Mouse (Mus musculus) limb, embryonic 10.5 days (tissue): Measurements from ENCODE around the gene Gm20431. TPM values are rescaled to one million over a fixed set of nuclear protein-coding genes. Genes with fewer than 3 reads are reported as not detected.

Experiments used
- DNase-seq: peaks from one replicate; pipeline ENCODE4 v3.0.0-alpha.2; 2017; ENCODE audit warnings: low spot score
- H3K27ac ChIP-seq: fragments of 300-500 bp; sonication (generic); 2 replicates; pipeline ENCODE4 v1.5.1; 2016; ENCODE audit warnings: mild to moderate bottlenecking
- H3K27me3 ChIP-seq: fragments of 300-500 bp; sonication (generic); 2 replicates; pipeline ENCODE4 v1.6.1; 2016; ENCODE audit warnings: low read depth, mild to moderate bottlenecking; ENCODE audit not compliant: poor library complexity, severe bottlenecking
- H3K36me3 ChIP-seq: fragments of 300-500 bp; sonication (generic); 2 replicates; pipeline ENCODE4 v1.6.1; 2016; ENCODE audit warnings: mild to moderate bottlenecking, moderate library complexity
- H3K4me1 ChIP-seq: fragments of 300-500 bp; sonication (generic); 2 replicates; pipeline ENCODE4 v1.6.1; 2016
- H3K4me3 ChIP-seq: fragments of 300-500 bp; sonication (generic); 2 replicates; pipeline ENCODE4 v1.5.1; 2016; ENCODE audit warnings: mild to moderate bottlenecking, moderate library complexity
- H3K9me3 ChIP-seq: fragments of 300-500 bp; sonication (generic); replicated peaks from 2 replicates; pipeline ENCODE4 v1.6.1; 2016; ENCODE audit warnings: mild to moderate bottlenecking
- WGBS: fragments of 180-500 bp; shearing (Covaris S2); methylation state at CpG from one replicate; pipeline ENCODE4 v1.1.7; 2016; 5-methylcytosine and 5-hydroxymethylcytosine counted together
- polyA plus RNA-seq: library from polyadenylated mRNA; unstranded; fragments of >200 nt; fragmentation: Nextera tagmentation; extraction: Ambion mirVana; gene quantifications from 2 replicates; pipeline ENCODE4 v1.2.1, GENCODE M21; 2016

The Gm20431 gene
- polyA plus RNA-seq, 1 experiment from 2014 or later = 1.0 TPM

DNA sequence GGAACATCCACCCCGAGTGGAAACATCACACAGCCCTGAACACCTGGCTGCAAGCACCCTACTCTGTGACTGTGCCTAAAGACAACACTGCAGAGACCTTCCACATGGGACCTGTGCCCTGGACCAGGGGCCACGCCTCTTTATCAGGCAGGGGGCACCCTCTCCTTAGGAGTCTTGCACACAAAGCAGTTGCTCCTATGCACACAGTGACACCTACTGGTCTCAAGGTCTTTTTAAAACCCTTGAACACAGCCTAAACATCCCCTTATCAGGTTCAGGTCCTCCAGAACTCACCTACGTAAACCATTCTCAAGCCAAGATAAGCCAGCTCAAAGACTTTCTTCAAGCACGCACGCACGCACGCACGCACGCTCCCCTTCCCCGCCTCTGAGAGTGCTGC is 50.0 kb downstream of the Gm20431 start:
- H3K4me1 ChIP-seq = 0 out of 2 replicates have a peak, but pooled peaks cover 4% of the 10 kb centered on the region
- no peak overlapping the region for H3K4me3 ChIP-seq
- H3K27ac ChIP-seq = no peak overlapping the region
- 92% methylated on average over 10 of the region's 10 CpGs for WGBS
- peaks cover 88% of the 10 kb centered on the region for H3K36me3 ChIP-seq
- DNase-seq = no peak
- H3K27me3 ChIP-seq = no peaks in the 10 kb centered on the region
- H3K9me3 ChIP-seq = no peaks in the 10 kb centered on the region

DNA sequence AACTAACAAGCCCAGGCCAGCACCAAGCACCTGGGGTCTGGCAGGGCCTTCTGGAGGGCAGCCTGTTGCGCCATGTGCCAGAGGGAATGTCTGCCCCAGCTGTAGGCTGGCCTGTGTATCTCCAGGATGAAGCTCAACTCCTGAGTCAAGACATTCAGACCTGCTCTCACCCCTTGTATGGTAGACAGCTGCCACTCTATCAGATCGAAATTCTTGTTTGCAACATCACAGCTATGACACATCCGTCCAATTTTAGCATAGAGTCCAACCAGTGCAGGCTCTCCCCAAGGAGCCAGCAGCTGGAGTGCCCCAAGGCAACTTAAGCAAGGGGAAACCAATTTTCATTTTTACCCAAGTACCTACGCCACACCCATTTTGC is 54.6 kb downstream of the Gm20431 start:
- DNase-seq = no peak
- peaks cover 43% of the 10 kb centered on the region for H3K4me1 ChIP-seq
- H3K36me3 ChIP-seq = peaks cover 45% of the 10 kb centered on the region
- H3K4me3 ChIP-seq = no peak overlapping the region
- H3K27me3 ChIP-seq = no peaks in the 10 kb centered on the region
- H3K27ac ChIP-seq = no peak overlapping the region
- WGBS = 87% methylated on average over 4 of the region's 4 CpGs
- H3K9me3 ChIP-seq = no peaks in the 10 kb centered on the region

DNA sequence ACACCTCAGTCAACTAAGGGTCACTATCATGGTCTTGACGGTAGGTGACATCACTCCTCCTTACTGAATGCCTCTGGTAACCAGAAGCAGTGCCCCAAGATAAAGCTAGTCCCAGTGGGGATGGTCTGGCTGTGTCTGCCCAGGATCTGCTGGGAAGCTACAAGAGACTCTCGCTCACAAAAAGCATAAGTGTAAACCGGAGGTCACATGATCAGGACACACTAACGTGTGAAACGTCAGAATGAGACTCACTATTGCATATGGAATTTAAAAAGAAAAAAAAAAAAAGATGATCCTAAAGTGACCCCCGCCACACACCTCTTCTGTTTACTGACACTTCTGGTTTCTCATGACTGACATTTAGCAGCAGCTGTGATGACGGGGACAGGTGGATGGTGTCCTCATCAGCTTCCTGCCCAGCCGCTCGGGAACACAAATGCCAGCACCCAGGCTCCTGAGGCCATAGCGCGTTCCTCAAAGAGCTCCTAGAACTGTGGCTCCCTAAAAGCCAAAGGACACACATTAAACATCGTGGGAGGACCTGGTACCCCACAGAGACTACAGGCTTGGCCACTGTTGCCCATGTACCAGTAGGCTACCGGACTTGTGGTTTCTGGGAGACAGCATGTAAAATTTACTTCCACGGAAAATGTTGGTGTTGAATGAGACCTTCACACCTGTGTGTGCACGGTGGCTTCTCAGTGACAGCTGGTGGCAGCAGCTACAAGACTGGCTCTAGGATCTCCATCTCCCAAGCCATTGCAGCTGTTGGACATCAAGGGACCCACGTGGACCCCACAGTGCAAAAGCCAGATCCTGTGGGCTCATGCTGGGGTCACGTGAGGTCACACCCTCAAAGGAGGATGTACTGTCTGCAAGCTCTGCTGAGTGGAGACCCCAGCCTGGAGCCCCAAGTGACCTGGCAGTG is 55.2 kb downstream of the Gm20431 start:
- H3K27ac ChIP-seq = no peak overlapping the region
- H3K4me3 ChIP-seq = no peak overlapping the region
- H3K36me3 ChIP-seq = peaks cover 39% of the 10 kb centered on the region
- H3K27me3 ChIP-seq = peaks cover under 1% of the 10 kb centered on the region; the same call in 1 of the 2 replicates
- peaks cover 45% of the 10 kb centered on the region for H3K4me1 ChIP-seq
- 80% methylated on average over 17 of the region's 17 CpGs for WGBS
- no peaks in the 10 kb centered on the region for H3K9me3 ChIP-seq
- no peak for DNase-seq

DNA sequence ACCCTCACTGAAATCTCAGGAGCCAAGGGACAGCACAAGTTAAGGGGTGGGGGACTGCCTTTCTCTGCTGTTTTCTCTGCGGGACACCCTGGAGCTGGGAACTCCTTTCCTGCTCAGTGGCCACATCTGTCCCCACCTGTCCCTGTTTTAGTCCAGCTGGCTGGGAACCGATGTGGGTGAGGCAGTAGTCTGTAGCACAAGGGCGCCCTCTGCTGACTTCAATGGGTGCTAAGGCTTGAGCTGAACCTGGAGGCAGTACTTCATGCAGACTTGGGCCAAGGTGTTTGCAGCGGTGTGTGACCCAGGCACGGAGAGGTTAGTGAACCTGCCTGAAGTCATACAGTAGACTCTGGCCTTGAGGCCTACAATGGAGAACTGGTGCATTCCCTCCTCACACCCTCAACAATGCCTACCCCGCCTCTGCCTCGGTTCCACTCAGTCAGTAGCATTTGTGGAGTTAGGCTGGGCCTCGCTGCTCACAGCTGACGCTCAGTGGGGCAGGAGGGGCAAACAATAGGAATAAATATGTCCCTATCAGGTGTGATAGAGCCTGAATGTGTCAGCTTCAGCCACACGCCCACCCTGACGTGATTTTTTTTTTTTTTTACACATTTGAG is 56.0 kb downstream of the Gm20431 start:
- DNase-seq = peak; percentile 96
- H3K36me3 ChIP-seq = peaks cover 31% of the 10 kb centered on the region
- 34% methylated on average over 11 of the region's 11 CpGs for WGBS
- no peak overlapping the region for H3K27ac ChIP-seq
- no peaks in the 10 kb centered on the region for H3K9me3 ChIP-seq
- peaks cover 53% of the 10 kb centered on the region for H3K4me1 ChIP-seq
- H3K4me3 ChIP-seq = no peak overlapping the region
- H3K27me3 ChIP-seq = peaks cover 3% of the 10 kb centered on the region; the same call in 1 of the 2 replicates

DNA sequence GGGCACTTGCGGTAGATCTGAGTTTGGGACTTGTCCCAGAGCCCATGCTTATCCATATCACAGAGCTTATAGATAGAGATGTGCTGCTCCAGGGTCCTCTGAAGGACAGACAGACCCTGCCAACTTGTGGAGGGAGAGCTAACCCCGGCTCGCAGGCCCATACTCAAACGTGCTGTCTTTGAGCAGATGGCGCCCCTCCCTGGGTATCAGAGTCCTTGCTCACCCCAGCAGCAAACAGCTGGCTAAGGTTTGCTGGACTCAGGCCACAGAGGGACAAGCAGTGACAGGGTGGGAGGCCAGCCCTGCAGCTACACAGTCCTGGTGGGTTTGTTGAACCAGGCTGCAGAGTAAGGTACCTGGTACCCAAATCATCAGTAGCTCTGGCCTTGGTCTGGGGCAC is 58.3 kb downstream of the Gm20431 start:
- 32% methylated on average over 5 of the region's 5 CpGs for WGBS
- Histone ChIP-seq H3K4me1 (peaks cover 76% of the 10 kb centered on the region), H3K4me3 (no peak overlapping the region), H3K9me3 (no peaks in the 10 kb centered on the region), H3K27ac (peak overlapping the region; percentile 61), H3K36me3 (peaks cover 17% of the 10 kb centered on the region), H3K27me3 (peaks cover 3% of the 10 kb centered on the region; the same call in 1 of the 2 replicates)
- DNase-seq = peak; percentile 66

DNA sequence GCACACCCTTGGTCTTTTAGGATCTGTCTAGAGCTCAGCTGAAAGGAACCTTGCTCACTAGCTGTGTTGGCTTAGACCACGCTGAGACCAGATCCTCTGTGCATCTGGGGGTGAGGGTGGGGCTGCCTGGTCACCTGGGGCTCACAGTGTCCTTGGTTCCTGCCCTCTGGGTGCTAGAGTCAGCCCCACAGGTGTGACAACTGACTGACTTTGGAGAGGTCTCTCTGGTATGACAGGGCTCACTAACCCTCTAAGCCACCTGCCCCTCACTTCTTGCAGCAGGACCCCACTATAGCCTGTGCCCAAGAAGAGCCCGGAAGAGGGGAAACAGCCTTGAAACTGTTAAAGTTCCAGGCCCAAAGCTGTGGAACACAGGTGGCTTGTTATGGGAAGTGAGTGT is 58.9 kb downstream of the Gm20431 start:
- Histone ChIP-seq H3K4me3 (no peak overlapping the region), H3K27me3 (peaks cover 3% of the 10 kb centered on the region; the same call in 1 of the 2 replicates), H3K27ac (peak overlapping the region; percentile 61), H3K36me3 (peaks cover 14% of the 10 kb centered on the region), H3K9me3 (no peaks in the 10 kb centered on the region), H3K4me1 (peaks cover 82% of the 10 kb centered on the region)
- no peak for DNase-seq
- 85% methylated on average over 2 of the region's 2 CpGs for WGBS

DNA sequence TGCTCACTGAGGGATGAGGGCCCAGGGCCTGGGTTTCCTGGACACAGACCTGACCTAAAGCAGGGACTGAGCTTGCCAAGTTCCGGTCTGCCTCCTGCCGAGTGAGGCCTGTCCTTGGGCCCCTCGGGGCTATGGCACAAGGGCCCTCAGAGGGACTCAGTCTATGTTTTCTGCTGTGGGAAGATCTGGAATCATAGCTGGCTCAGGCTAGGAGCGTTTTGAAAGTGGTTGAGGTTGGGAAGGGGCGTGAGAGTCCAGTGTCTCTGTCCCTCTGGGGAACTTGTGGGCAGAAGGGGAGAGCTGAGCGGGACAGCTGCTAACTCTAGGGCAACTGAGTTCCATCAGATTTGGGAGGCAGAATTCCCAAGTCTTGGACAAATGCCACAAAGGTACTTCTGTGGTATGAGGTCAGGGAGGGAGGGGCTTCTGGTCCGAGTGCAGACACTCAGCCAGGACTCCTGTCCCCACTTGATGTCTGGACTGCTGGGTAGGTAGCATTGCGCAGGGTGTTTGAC is 60.8 kb downstream of the Gm20431 start:
- H3K27me3 ChIP-seq = peaks cover 3% of the 10 kb centered on the region; the same call in 1 of the 2 replicates
- no peak for DNase-seq
- 78% methylated on average over 8 of the region's 8 CpGs for WGBS
- peaks cover 96% of the 10 kb centered on the region for H3K4me1 ChIP-seq
- no peaks in the 10 kb centered on the region for H3K36me3 ChIP-seq
- no peaks in the 10 kb centered on the region for H3K9me3 ChIP-seq
- peak overlapping the region; percentile 92 for H3K27ac ChIP-seq
- no peak overlapping the region for H3K4me3 ChIP-seq

DNA sequence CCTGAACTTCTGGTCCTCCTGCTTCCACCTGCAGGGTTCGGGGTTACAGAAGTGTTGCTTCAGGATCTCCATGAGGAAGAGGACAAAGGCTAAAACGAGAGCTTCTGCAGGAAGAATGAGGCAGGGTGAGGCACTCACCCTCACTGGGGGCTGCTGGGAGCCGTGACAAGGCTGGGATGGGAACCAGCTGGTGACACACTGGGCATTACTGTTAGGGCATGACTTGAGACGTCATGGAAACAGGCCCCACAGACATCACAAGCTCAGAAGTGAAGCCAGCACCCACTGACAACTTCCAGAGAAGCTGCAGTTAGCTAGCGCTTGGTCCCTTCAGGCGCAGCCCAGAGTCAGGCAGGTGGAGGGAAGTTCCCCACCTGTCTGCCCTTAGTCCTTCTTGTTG is 61.4 kb downstream of the Gm20431 start:
- no peak for DNase-seq
- H3K4me3 ChIP-seq = no peak overlapping the region
- no peaks in the 10 kb centered on the region for H3K9me3 ChIP-seq
- H3K36me3 ChIP-seq = no peaks in the 10 kb centered on the region
- peak overlapping the region; percentile 92 for H3K27ac ChIP-seq
- peaks cover 96% of the 10 kb centered on the region for H3K4me1 ChIP-seq
- peaks cover 3% of the 10 kb centered on the region; the same call in 1 of the 2 replicates for H3K27me3 ChIP-seq
- WGBS = 79% methylated on average over 6 of the region's 6 CpGs

DNA sequence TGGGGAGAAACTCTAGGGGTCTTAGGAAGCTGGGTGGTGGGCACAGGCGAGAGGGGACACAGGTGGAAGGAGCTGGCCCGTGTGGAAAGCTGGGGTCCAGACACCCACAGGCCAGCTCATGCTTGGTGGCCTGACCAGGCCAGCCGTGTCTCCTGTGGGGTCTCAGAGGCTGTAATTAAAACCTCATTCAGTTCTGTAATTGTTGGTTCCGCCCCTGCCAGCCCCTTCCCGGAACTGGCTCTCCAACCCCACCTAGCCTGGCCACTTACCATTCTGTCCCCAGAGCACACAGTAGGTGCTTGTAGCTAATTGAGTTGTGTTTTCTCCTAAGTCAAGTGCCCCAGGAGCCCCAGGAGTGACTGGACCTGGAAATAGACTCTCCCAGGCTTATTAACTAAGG is 62.1 kb downstream of the Gm20431 start:
- Histone ChIP-seq H3K4me3 (no peak overlapping the region), H3K4me1 (peaks cover 96% of the 10 kb centered on the region), H3K27me3 (peaks cover 3% of the 10 kb centered on the region; the same call in 1 of the 2 replicates), H3K9me3 (no peaks in the 10 kb centered on the region), H3K27ac (peak overlapping the region; percentile 92; the same call in 1 of the 2 replicates), H3K36me3 (no peaks in the 10 kb centered on the region)
- WGBS = 32% methylated on average over 5 of the region's 5 CpGs
- DNase-seq = peak; percentile 40

DNA sequence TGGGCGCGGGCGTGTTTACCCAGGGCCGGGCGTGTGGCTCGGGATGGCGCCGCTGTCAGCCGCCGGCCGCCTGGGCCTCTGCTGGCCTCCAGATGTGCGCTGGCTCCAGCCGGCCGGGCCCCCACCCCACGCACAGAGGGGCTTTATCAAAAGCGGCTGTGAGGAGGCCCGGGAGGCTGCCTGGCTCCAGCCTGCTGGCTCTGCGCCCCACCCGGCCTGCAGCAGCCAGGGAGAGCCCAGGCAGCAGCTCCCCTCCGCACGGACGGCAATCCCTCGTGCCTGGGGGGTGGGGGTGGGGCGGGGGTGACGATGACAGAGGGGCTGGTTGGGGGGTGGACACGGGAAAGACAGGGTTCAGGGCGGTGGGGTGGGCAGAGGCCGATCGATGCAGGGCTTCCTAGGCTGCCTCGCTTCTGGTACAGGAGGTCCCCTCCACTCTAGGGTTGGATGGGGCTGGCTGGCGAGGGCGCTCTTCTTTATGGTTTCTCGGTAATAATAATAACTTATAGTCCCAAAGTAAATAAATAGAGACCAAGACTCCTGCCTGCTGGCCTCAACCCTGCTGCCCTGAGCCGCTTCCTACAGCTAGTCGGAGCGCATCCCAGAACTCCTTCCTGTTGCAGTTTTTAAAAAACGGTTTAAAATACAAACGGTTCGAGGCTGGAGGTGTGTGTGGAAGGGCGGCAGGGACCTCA is 63.7 kb downstream of the Gm20431 start:
- peaks cover 3% of the 10 kb centered on the region; the same call in 1 of the 2 replicates for H3K27me3 ChIP-seq

DNA sequence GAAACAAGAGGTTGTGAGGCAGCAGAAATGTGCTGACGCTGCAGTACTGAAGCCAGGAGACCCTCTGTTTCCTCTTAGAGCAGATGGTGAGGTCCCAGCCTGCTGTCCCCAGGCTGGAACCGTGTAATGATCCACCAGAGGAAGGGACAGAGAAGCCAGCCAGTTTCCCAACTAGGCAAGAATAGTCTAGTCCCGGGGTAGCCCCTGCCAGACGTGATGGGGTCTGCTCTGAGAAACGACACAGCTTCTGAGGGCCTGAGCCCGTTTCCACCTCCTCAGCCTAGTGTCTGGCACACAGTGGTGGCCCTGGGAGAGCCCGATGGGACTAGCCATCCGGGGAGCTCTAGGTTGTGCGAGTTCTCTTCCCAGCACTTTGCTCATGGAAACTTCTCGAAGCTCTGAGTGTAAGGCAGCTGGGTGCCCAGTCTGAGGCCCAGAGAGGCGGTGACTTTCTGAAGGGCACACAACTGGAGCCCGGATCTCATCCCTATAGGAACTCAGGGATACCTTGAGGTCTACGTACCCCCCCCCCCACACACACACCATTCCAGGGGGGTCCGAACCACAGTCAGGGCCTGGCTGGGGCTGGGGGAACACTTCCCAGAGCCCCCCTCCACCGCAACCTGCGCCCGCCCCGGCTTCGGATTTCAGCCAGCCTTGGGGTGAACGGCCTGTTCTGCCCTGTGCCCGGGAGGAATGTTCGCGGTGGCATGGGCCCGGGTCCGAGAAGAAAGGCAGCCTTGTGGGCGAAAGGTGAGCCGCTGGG is 64.4 kb downstream of the Gm20431 start:
- 19% methylated on average over 27 of the region's 27 CpGs for WGBS
- Histone ChIP-seq H3K27ac (peak overlapping the region; percentile 92), H3K9me3 (no peaks in the 10 kb centered on the region), H3K4me3 (peak overlapping the region; percentile 45), H3K4me1 (peaks cover 85% of the 10 kb centered on the region), H3K27me3 (peaks cover 3% of the 10 kb centered on the region; the same call in 1 of the 2 replicates), H3K36me3 (no peaks in the 10 kb centered on the region)
- peak; percentile 64 for DNase-seq

More for the DNA sequence above, 63.7 kb downstream of the Gm20431 start:
- Histone ChIP-seq H3K9me3 (no peaks in the 10 kb centered on the region), H3K4me3 (peak overlapping the region; percentile 45), H3K4me1 (peaks cover 92% of the 10 kb centered on the region), H3K36me3 (no peaks in the 10 kb centered on the region), H3K27ac (peak overlapping the region; percentile 92)
- 15% methylated on average over 40 of the region's 40 CpGs for WGBS
- peak; percentile 93 for DNase-seq

DNA sequence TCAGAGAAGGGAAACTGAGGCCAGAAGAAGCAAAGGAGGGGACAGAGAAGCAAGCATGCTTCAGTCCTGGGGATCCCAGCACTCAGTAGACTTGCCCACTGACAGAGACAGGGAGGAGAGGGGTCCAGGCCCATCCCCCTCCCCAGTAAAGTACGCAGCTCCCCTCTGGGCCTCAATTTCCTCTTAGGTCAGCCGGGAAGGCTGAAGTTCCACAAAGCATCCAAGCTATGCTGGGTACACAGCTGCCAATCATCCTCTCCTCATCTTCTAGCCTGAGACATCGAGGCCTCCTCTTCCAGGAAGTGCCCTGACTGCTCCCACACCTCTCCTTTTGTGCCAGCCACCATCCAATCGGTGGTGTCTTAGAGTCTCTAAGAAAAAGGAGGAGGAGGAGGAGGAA is 65.0 kb downstream of the Gm20431 start:
- no peaks in the 10 kb centered on the region for H3K36me3 ChIP-seq
- no peak for DNase-seq
- peak overlapping the region; percentile 92 for H3K27ac ChIP-seq
- 9% methylated on average over 4 of the region's 4 CpGs for whole genome bisulfite sequencing
- no peaks in the 10 kb centered on the region for H3K9me3 ChIP-seq
- H3K27me3 ChIP-seq = peaks cover 3% of the 10 kb centered on the region; the same call in 1 of the 2 replicates
- H3K4me1 ChIP-seq = peaks cover 87% of the 10 kb centered on the region
- peak overlapping the region; percentile 45 for H3K4me3 ChIP-seq
